Mouse (Mus musculus) heart, embryonic 11.5 days (tissue): ENCODE data around the gene Anln. TPM values are rescaled to one million over a fixed set of nuclear protein-coding genes. Genes with fewer than 3 reads are reported as not detected.
"Not testable (repeated sequence)": the region's sequence is repeated elsewhere in the genome, so short reads cannot be mapped to it uniquely, and the experiment has no call there.

Experiments
- ATAC-seq: fragments of 200-750 bp; cut with Nextera tagmentation; replicated peaks from 2 replicates; pipeline ENCODE4 v1.8.0; 2017; ENCODE audit warnings: moderate library complexity; ENCODE audit not compliant: insufficient number of reproducible peaks, low FRiP score, low TSS enrichment
- H3K27ac ChIP-seq: fragments of 300-500 bp; sonication (generic); 2 replicates; pipeline ENCODE4 v1.5.1; 2014; ENCODE audit warnings: mild to moderate bottlenecking, low read depth, low read length
- H3K27me3 ChIP-seq: fragments of 300-500 bp; sonication (generic); 2 replicates; pipeline ENCODE4 v1.6.1; 2014; ENCODE audit warnings: mild to moderate bottlenecking, low read length, mixed read lengths; ENCODE audit not compliant: control insufficient read depth, insufficient read depth
- H3K36me3 ChIP-seq: fragments of 300-500 bp; sonication (generic); 2 replicates; pipeline ENCODE4 v1.6.1; 2014; ENCODE audit warnings: mild to moderate bottlenecking, low read length, moderate library complexity, mixed read lengths; ENCODE audit not compliant: control insufficient read depth, insufficient read depth
- H3K4me1 ChIP-seq: fragments of 300-500 bp; sonication (generic); 2 replicates; pipeline ENCODE4 v1.6.1; 2014; ENCODE audit warnings: low read length; ENCODE audit not compliant: control insufficient read depth, insufficient read depth
- H3K4me2 ChIP-seq: fragments of 300-500 bp; sonication (generic); 2 replicates; pipeline ENCODE4 v1.6.1; 2014; ENCODE audit warnings: mild to moderate bottlenecking, moderate library complexity
- H3K4me3 ChIP-seq: fragments of 300-500 bp; sonication (generic); 2 replicates; pipeline ENCODE4 v1.5.1; 2014; ENCODE audit warnings: low read depth, low read length
- H3K9ac ChIP-seq: fragments of 300-500 bp; sonication (generic); 2 replicates; pipeline ENCODE4 v1.6.1; 2014; ENCODE audit warnings: mild to moderate bottlenecking, low read depth, low read length, moderate library complexity
- H3K9me3 ChIP-seq: fragments of 300-500 bp; sonication (generic); replicated peaks from 2 replicates; pipeline ENCODE4 v1.6.1; 2016; ENCODE audit warnings: low read length; ENCODE audit not compliant: control insufficient read depth
- WGBS: fragments of 180-500 bp; shearing (Covaris S2); extraction: QIAGEN DNeasy Blood & Tissue Kit; methylation state at CpG from one replicate; pipeline ENCODE4 v1.1.7; 2014; ENCODE audit not compliant: insufficient replicate concordance; 5-methylcytosine and 5-hydroxymethylcytosine counted together
- polyA plus RNA-seq: library from polyadenylated mRNA; unstranded; fragments of >200 nt; fragmentation: Nextera tagmentation; extraction: Ambion mirVana; gene quantifications from 2 replicates; pipeline ENCODE4 v1.2.1, GENCODE M21; 2014

Gene Anln
- polyA plus RNA-seq, 1 experiment from 2014 or later, result 50.1 TPM

- Histone ChIP-seq H3K27ac (no peak overlapping the region), H3K9me3 (no peaks in the 10 kb centered on the region), H3K9ac (no peak overlapping the region), H3K4me1 (peaks cover 8% of the 10 kb centered on the region; the same call in 1 of the 2 replicates), H3K36me3 (no peaks in the 10 kb centered on the region; the same call in 1 of the 2 replicates), H3K27me3 (no peaks in the 10 kb centered on the region), H3K4me2 (no peak overlapping the region), H3K4me3 (no peak overlapping the region)
- 100% methylated on average over 1 of the region's 1 CpGs for WGBS
- ATAC-seq, result no peak
These were observed 64.4 kb downstream of the Anln start for GRCm38 (mm10) chr9:22324579-22324978.

GRCm38 (mm10) chr9:22322381-22323211 is 66.4 kb downstream of the Anln start:
- H3K4me2 ChIP-seq, result no peak overlapping the region
- WGBS, result 59% methylated on average over 8 of the region's 8 CpGs

GRCm38 (mm10) chr9:22319109-22319508 is 69.9 kb downstream of the Anln start:
- Histone ChIP-seq H3K4me3 (no peak overlapping the region), H3K9ac (no peak overlapping the region), H3K4me2 (no peak overlapping the region), H3K4me1 (no peaks in the 10 kb centered on the region), H3K27me3 (no peaks in the 10 kb centered on the region), H3K36me3 (no peaks in the 10 kb centered on the region; the same call in 1 of the 2 replicates), H3K9me3 (no peaks in the 10 kb centered on the region), H3K27ac (no peak overlapping the region)
- no peak for ATAC-seq
- 87% methylated on average over 1 of the region's 1 CpGs for WGBS

More at GRCm38 (mm10) chr9:22322381-22323211, 66.4 kb downstream of the Anln start:
- Histone ChIP-seq H3K9me3 (no peaks in the 10 kb centered on the region), H3K36me3 (no peaks in the 10 kb centered on the region; the same call in 1 of the 2 replicates), H3K9ac (no peak overlapping the region), H3K27me3 (no peaks in the 10 kb centered on the region), H3K4me3 (no peak overlapping the region), H3K27ac (no peak overlapping the region), H3K4me1 (peaks cover 5% of the 10 kb centered on the region; the same call in 1 of the 2 replicates)
- peak; percentile 57; the same call in 1 of the 2 replicates for ATAC-seq

- H3K4me1 ChIP-seq, H3K4me3 ChIP-seq, H3K36me3 ChIP-seq, ATAC-seq, H3K27ac ChIP-seq, H3K4me2 ChIP-seq, H3K27me3 ChIP-seq, H3K9me3 ChIP-seq, H3K9ac ChIP-seq: not testable (repeated sequence)
- 68% methylated on average over 5 of the region's 5 CpGs for WGBS
These were observed 72.9 kb downstream of the Anln start for GRCm38 (mm10) chr9:22316047-22316446.

- no peak overlapping the region for H3K9ac ChIP-seq
- no peak overlapping the region for H3K4me2 ChIP-seq
- WGBS, result 81% methylated on average over 3 of the region's 3 CpGs
- no peaks in the 10 kb centered on the region for H3K4me1 ChIP-seq
- no peak overlapping the region for H3K27ac ChIP-seq
- H3K4me3 ChIP-seq, result no peak overlapping the region
- no peaks in the 10 kb centered on the region for H3K27me3 ChIP-seq
- no peaks in the 10 kb centered on the region for H3K36me3 ChIP-seq
- peaks cover 3% of the 10 kb centered on the region for H3K9me3 ChIP-seq
- ATAC-seq, result no peak
These were observed 74.9 kb downstream of the Anln start for GRCm38 (mm10) chr9:22314066-22314465.

- Histone ChIP-seq H3K4me2 (no peak overlapping the region), H3K27me3 (no peaks in the 10 kb centered on the region), H3K27ac (no peak overlapping the region), H3K4me3 (no peak overlapping the region), H3K36me3 (no peaks in the 10 kb centered on the region), H3K4me1 (no peaks in the 10 kb centered on the region), H3K9me3 (peaks cover 3% of the 10 kb centered on the region), H3K9ac (no peak overlapping the region)
- ATAC-seq, result no peak
- WGBS, result 84% methylated on average over 5 of the region's 5 CpGs
These were observed 75.8 kb downstream of the Anln start for GRCm38 (mm10) chr9:22313218-22313617.

GRCm38 (mm10) chr9:22309651-22310050 is 79.3 kb downstream of the Anln start:
- H3K27me3 ChIP-seq, result no peaks in the 10 kb centered on the region
- 86% methylated on average over 5 of the region's 5 CpGs for WGBS
- no peak for ATAC-seq

GRCm38 (mm10) chr9:22307920-22308262 is 81.1 kb downstream of the Anln start:
- WGBS, result 8% methylated on average over 8 of the region's 9 CpGs
- Histone ChIP-seq H3K36me3 (peaks cover 21% of the 10 kb centered on the region), H3K4me2 (peak overlapping the region; percentile 71), H3K4me3 (peak overlapping the region; percentile 96), H3K9ac (peak overlapping the region; percentile 99)
- not testable (repeated sequence) for H3K4me1 ChIP-seq, H3K27ac ChIP-seq, H3K27me3 ChIP-seq, H3K9me3 ChIP-seq
- peak; percentile 20 for ATAC-seq

More at GRCm38 (mm10) chr9:22309651-22310050, 79.3 kb downstream of the Anln start:
- H3K36me3 ChIP-seq, result peaks cover 6% of the 10 kb centered on the region; the same call in 1 of the 2 replicates
- H3K4me1 ChIP-seq, result 0 out of 2 replicates have a peak, but pooled peaks cover 6% of the 10 kb centered on the region
- H3K9me3 ChIP-seq, result peaks cover 3% of the 10 kb centered on the region
- no peak overlapping the region for H3K4me3 ChIP-seq
- H3K9ac ChIP-seq, result no peak overlapping the region
- H3K4me2 ChIP-seq, result no peak overlapping the region
- no peak overlapping the region for H3K27ac ChIP-seq
